Mouse (Mus musculus) heart, embryonic 13.5 days (tissue): ENCODE measurements at regions not wholly inside any gene's neighbourhood (a gene's known extent, or its start where the extent isn't known, plus 50 kb on each side); places are given as distances from the start of the nearest gene placed in this dataset.

ENCODE experiments used
- ATAC-seq: fragments of 200-750 bp; cut with Nextera tagmentation; 2 replicates; pipeline ENCODE4 v1.8.0; 2017; ENCODE audit warnings: moderate TSS enrichment; ENCODE audit not compliant: insufficient number of reproducible peaks, low FRiP score, low TSS enrichment; ENCODE audit errors: extremely low read depth
- H3K27ac ChIP-seq: fragments of 300-500 bp; sonication (generic); replicated peaks from 2 replicates; pipeline ENCODE4 v1.5.1; 2015; ENCODE audit warnings: moderate library complexity, mild to moderate bottlenecking, inconsistent platforms
- H3K27me3 ChIP-seq: fragments of 300-500 bp; sonication (generic); replicated peaks from 2 replicates; pipeline ENCODE4 v1.6.1; 2015; ENCODE audit warnings: mild to moderate bottlenecking, inconsistent platforms
- H3K36me3 ChIP-seq: fragments of 300-500 bp; sonication (generic); 2 replicates; pipeline ENCODE4 v1.6.1; 2015; ENCODE audit warnings: mild to moderate bottlenecking, inconsistent platforms
- H3K4me1 ChIP-seq: fragments of 300-500 bp; sonication (generic); 2 replicates; pipeline ENCODE4 v1.6.1; 2015; ENCODE audit warnings: inconsistent platforms
- H3K4me2 ChIP-seq: fragments of 300-500 bp; sonication (generic); 2 replicates; pipeline ENCODE4 v1.6.1; 2015; ENCODE audit warnings: inconsistent platforms, mild to moderate bottlenecking, moderate library complexity
- H3K4me3 ChIP-seq: fragments of 300-500 bp; sonication (generic); 2 replicates; pipeline ENCODE4 v1.5.1; 2015; ENCODE audit warnings: moderate library complexity, mild to moderate bottlenecking, inconsistent platforms
- H3K9ac ChIP-seq: fragments of 300-500 bp; sonication (generic); 2 replicates; pipeline ENCODE4 v1.6.1; 2015; ENCODE audit warnings: inconsistent platforms, mild to moderate bottlenecking, moderate library complexity
- H3K9me3 ChIP-seq: fragments of 300-500 bp; sonication (generic); 2 replicates; pipeline ENCODE4 v1.6.1; 2016; ENCODE audit warnings: inconsistent platforms
- WGBS: fragments of 180-500 bp; shearing (Covaris S2); methylation state at CpG from one replicate; pipeline ENCODE4 v1.1.7; 2015; ENCODE audit warnings: mixed read lengths; 5-methylcytosine and 5-hydroxymethylcytosine counted together

GRCm38 (mm10) chr13:39702621-39703020 is 658.6 kb downstream of the Ofcc1 start:
- WGBS, result 68% methylated on average over 2 of the region's 2 CpGs
- H3K9ac ChIP-seq, result no peak overlapping the region
- H3K9me3 ChIP-seq, result no peaks in the 10 kb centered on the region
- H3K36me3 ChIP-seq, result no peaks in the 10 kb centered on the region
- no peak overlapping the region for H3K4me2 ChIP-seq
- H3K27me3 ChIP-seq, result no peaks in the 10 kb centered on the region
- ATAC-seq, result no peak
- no peaks in the 10 kb centered on the region for H3K4me1 ChIP-seq
- no peak overlapping the region for H3K27ac ChIP-seq
- H3K4me3 ChIP-seq, result no peak overlapping the region

- no peak for ATAC-seq
- 54% methylated on average over 3 of the region's 3 CpGs for WGBS
- no peak overlapping the region for H3K4me3 ChIP-seq
- H3K4me1 ChIP-seq, result no peaks in the 10 kb centered on the region
- no peak overlapping the region for H3K27ac ChIP-seq
- H3K27me3 ChIP-seq, result no peaks in the 10 kb centered on the region
- no peaks in the 10 kb centered on the region for H3K36me3 ChIP-seq
- no peak overlapping the region for H3K4me2 ChIP-seq
- no peaks in the 10 kb centered on the region for H3K9me3 ChIP-seq
- no peak overlapping the region for H3K9ac ChIP-seq
Measured at GRCm38 (mm10) chr13:39691291-39692024, 669.8 kb downstream of the Ofcc1 start.

- no peak overlapping the region for H3K27ac ChIP-seq
- H3K4me2 ChIP-seq, result no peak overlapping the region
- no peaks in the 10 kb centered on the region for H3K27me3 ChIP-seq
- no peak overlapping the region for H3K9ac ChIP-seq
- peaks cover 5% of the 10 kb centered on the region for H3K4me1 ChIP-seq
- 58% methylated on average over 1 of the region's 1 CpGs for WGBS
- H3K9me3 ChIP-seq, result no peaks in the 10 kb centered on the region
- H3K36me3 ChIP-seq, result no peaks in the 10 kb centered on the region
- ATAC-seq, result no peak
- H3K4me3 ChIP-seq, result no peak overlapping the region
Measured at GRCm38 (mm10) chr13:39664548-39664947, 696.7 kb downstream of the Ofcc1 start.

- ATAC-seq, result no peak
- Histone ChIP-seq H3K4me2 (peak overlapping the region; percentile 20; the same call in 1 of the 2 replicates), H3K36me3 (no peaks in the 10 kb centered on the region), H3K9ac (no peak overlapping the region), H3K4me1 (no peaks in the 10 kb centered on the region), H3K9me3 (no peaks in the 10 kb centered on the region), H3K27me3 (no peaks in the 10 kb centered on the region), H3K4me3 (no peak overlapping the region), H3K27ac (no peak overlapping the region)
- WGBS, result 37% methylated on average over 12 of the region's 12 CpGs
Measured at GRCm38 (mm10) chr13:39649457-39649856, 688.8 kb upstream of the Slc35b3 start.

GRCm38 (mm10) chr13:39647367-39647766 is 686.7 kb upstream of the Slc35b3 start:
- H3K27ac ChIP-seq, result no peak overlapping the region
- H3K9me3 ChIP-seq, result no peaks in the 10 kb centered on the region
- H3K9ac ChIP-seq, result no peak overlapping the region
- H3K27me3 ChIP-seq, result no peaks in the 10 kb centered on the region
- WGBS, result 12% methylated on average over 9 of the region's 9 CpGs
- no peak overlapping the region for H3K4me2 ChIP-seq
- no peak for ATAC-seq
- no peak overlapping the region for H3K4me3 ChIP-seq
- H3K4me1 ChIP-seq, result no peaks in the 10 kb centered on the region
- H3K36me3 ChIP-seq, result no peaks in the 10 kb centered on the region

- Histone ChIP-seq H3K9me3 (no peaks in the 10 kb centered on the region), H3K9ac (no peak overlapping the region), H3K27me3 (no peaks in the 10 kb centered on the region), H3K4me1 (no peaks in the 10 kb centered on the region), H3K36me3 (no peaks in the 10 kb centered on the region), H3K27ac (no peak overlapping the region), H3K4me2 (no peak overlapping the region), H3K4me3 (no peak overlapping the region)
- 81% methylated on average over 8 of the region's 8 CpGs for WGBS
- ATAC-seq, result no peak
Measured at GRCm38 (mm10) chr13:39631506-39632132, 670.9 kb upstream of the Slc35b3 start.
